Mouse (Mus musculus) stomach, embryonic 15.5 days (tissue): ENCODE measurements around the gene C1ra. TPM values are rescaled to one million over a fixed set of nuclear protein-coding genes. Genes with fewer than 3 reads are reported as not detected.
A peak's percentile ranks its signal among the peaks of the same experiment; 100 is the strongest.
"Not testable (repeated sequence)": the region's sequence is repeated elsewhere in the genome, so short reads cannot be mapped to it uniquely, and the experiment has no call there.

ENCODE experiments used
- ATAC-seq: fragments of 200-750 bp; cut with Nextera tagmentation; 2 replicates; pipeline ENCODE4 v1.8.0; 2017; ENCODE audit warnings: low read depth, moderate number of reproducible peaks, moderate TSS enrichment; ENCODE audit not compliant: insufficient read depth, low FRiP score
- H3K27ac ChIP-seq: fragments of 300-500 bp; sonication (generic); 2 replicates; pipeline ENCODE4 v1.5.1; 2015; ENCODE audit warnings: mild to moderate bottlenecking, inconsistent platforms
- H3K27me3 ChIP-seq: fragments of 300-500 bp; sonication (generic); replicated peaks from 2 replicates; pipeline ENCODE4 v1.6.1; 2015; ENCODE audit warnings: inconsistent platforms
- H3K36me3 ChIP-seq: fragments of 300-500 bp; sonication (generic); 2 replicates; pipeline ENCODE4 v1.6.1; 2015; ENCODE audit warnings: inconsistent platforms
- H3K4me1 ChIP-seq: fragments of 300-500 bp; sonication (generic); 2 replicates; pipeline ENCODE4 v1.6.1; 2015; ENCODE audit warnings: inconsistent platforms
- H3K4me2 ChIP-seq: fragments of 300-500 bp; sonication (generic); 2 replicates; pipeline ENCODE4 v1.6.1; 2015; ENCODE audit warnings: mild to moderate bottlenecking, inconsistent platforms
- H3K4me3 ChIP-seq: fragments of 300-500 bp; sonication (generic); replicated peaks from 2 replicates; pipeline ENCODE4 v1.5.1; 2015; ENCODE audit warnings: inconsistent platforms
- H3K9ac ChIP-seq: fragments of 300-500 bp; sonication (generic); 2 replicates; pipeline ENCODE4 v1.6.1; 2015; ENCODE audit warnings: inconsistent platforms
- H3K9me3 ChIP-seq: fragments of 300-500 bp; sonication (generic); 2 replicates; pipeline ENCODE4 v1.6.1; 2016; ENCODE audit warnings: inconsistent platforms
- WGBS: fragments of 180-500 bp; shearing (Covaris S2); methylation state at CpG from one replicate; pipeline ENCODE4 v1.1.7; 2015; 5-methylcytosine and 5-hydroxymethylcytosine counted together
- polyA plus RNA-seq: library from polyadenylated mRNA; unstranded; fragments of >200 nt; fragmentation: Nextera tagmentation; extraction: Ambion mirVana; gene quantifications from 2 replicates; pipeline ENCODE4 v1.2.1, GENCODE M21; 2015

Gene C1ra
- polyA plus RNA-seq, 1 experiment from 2014 or later = 6.6 TPM

- Histone ChIP-seq H3K4me2 (no peak overlapping the region), H3K4me3 (no peak overlapping the region), H3K27ac (no peak overlapping the region), H3K9me3 (no peaks in the 10 kb centered on the region), H3K27me3 (no peaks in the 10 kb centered on the region), H3K36me3 (no peaks in the 10 kb centered on the region), H3K4me1 (no peaks in the 10 kb centered on the region), H3K9ac (no peak overlapping the region)
- 78% methylated on average over 6 of the region's 6 CpGs for WGBS
- ATAC-seq = no peak
These were observed 20.8 kb upstream of the C1ra start for GRCm38 (mm10) chr6:124491427-124491826.

GRCm38 (mm10) chr6:124492842-124493561 lies 19.2 kb upstream of the C1ra start, which contains the start of gene C1rl:
TSS of gene C1rl (plus strand) at chr6:124493113.
- 36% methylated on average over 2 of the region's 4 CpGs for WGBS
- Histone ChIP-seq H3K9me3 (no peaks in the 10 kb centered on the region), H3K4me1 (no peaks in the 10 kb centered on the region), H3K27ac (peak within 1 kb of the TSS; percentile 23; the same call in 1 of the 2 replicates), H3K4me2 (no peak within 1 kb of the TSS), H3K9ac (no peak within 1 kb of the TSS), H3K27me3 (no peaks in the 10 kb centered on the region), H3K36me3 (no peaks in the 10 kb centered on the region), H3K4me3 (no peak within 1 kb of the TSS)
- ATAC-seq = peak; percentile 92

- no peaks in the 10 kb centered on the region for H3K9me3 ChIP-seq
- H3K4me2 ChIP-seq = no peak overlapping the region
- H3K4me3 ChIP-seq = no peak overlapping the region
- H3K27me3 ChIP-seq = no peaks in the 10 kb centered on the region
- H3K27ac ChIP-seq = peak overlapping the region; percentile 23; the same call in 1 of the 2 replicates
- H3K36me3 ChIP-seq = no peaks in the 10 kb centered on the region
- 69% methylated on average over 5 of the region's 5 CpGs for WGBS
- no peaks in the 10 kb centered on the region for H3K4me1 ChIP-seq
- no peak overlapping the region for H3K9ac ChIP-seq
- no peak; the same call in 1 of the 2 replicates for ATAC-seq
These were observed 18.3 kb upstream of the C1ra start for GRCm38 (mm10) chr6:124493886-124494285.

GRCm38 (mm10) chr6:124496054-124496453 lies 16.2 kb upstream of the C1ra start:
- H3K9ac ChIP-seq = no peak overlapping the region
- H3K9me3 ChIP-seq = no peaks in the 10 kb centered on the region
- H3K4me3 ChIP-seq = no peak overlapping the region
- no peak overlapping the region for H3K27ac ChIP-seq
- H3K36me3 ChIP-seq = no peaks in the 10 kb centered on the region
- no peak overlapping the region for H3K4me2 ChIP-seq
- H3K27me3 ChIP-seq = no peaks in the 10 kb centered on the region
- 88% methylated on average over 5 of the region's 5 CpGs for whole genome bisulfite sequencing
- no peaks in the 10 kb centered on the region for H3K4me1 ChIP-seq
- no peak for ATAC-seq

- Histone ChIP-seq H3K4me1 (no peaks in the 10 kb centered on the region), H3K27me3 (no peaks in the 10 kb centered on the region), H3K4me2 (no peak overlapping the region), H3K4me3 (no peak overlapping the region), H3K27ac (no peak overlapping the region), H3K36me3 (no peaks in the 10 kb centered on the region), H3K9ac (no peak overlapping the region), H3K9me3 (no peaks in the 10 kb centered on the region)
- no peak for ATAC-seq
- WGBS = 43% methylated on average over 10 of the region's 10 CpGs
These were observed 12.2 kb upstream of the C1ra start for GRCm38 (mm10) chr6:124499914-124500566.

GRCm38 (mm10) chr6:124501473-124501872 lies 10.7 kb upstream of the C1ra start:
- WGBS = 73% methylated on average over 4 of the region's 4 CpGs
- Histone ChIP-seq H3K9me3 (no peaks in the 10 kb centered on the region), H3K27ac (no peak overlapping the region), H3K9ac (no peak overlapping the region), H3K27me3 (no peaks in the 10 kb centered on the region), H3K4me1 (no peaks in the 10 kb centered on the region), H3K4me2 (no peak overlapping the region), H3K36me3 (no peaks in the 10 kb centered on the region), H3K4me3 (no peak overlapping the region)
- no peak for ATAC-seq

- ATAC-seq = no peak
- H3K27ac ChIP-seq = no peak overlapping the region
- no peak overlapping the region for H3K9ac ChIP-seq
- no peak overlapping the region for H3K4me3 ChIP-seq
- no peaks in the 10 kb centered on the region for H3K4me1 ChIP-seq
- H3K27me3 ChIP-seq = no peaks in the 10 kb centered on the region
- WGBS = 85% methylated on average over 5 of the region's 5 CpGs
- no peaks in the 10 kb centered on the region for H3K36me3 ChIP-seq
- H3K9me3 ChIP-seq = no peaks in the 10 kb centered on the region
- no peak overlapping the region for H3K4me2 ChIP-seq
These were observed 10.2 kb upstream of the C1ra start for GRCm38 (mm10) chr6:124502021-124502420.

- H3K27ac ChIP-seq = no peak overlapping the region
- H3K4me1 ChIP-seq = no peaks in the 10 kb centered on the region
- H3K27me3 ChIP-seq = no peaks in the 10 kb centered on the region
- no peak overlapping the region for H3K9ac ChIP-seq
- H3K9me3 ChIP-seq = no peaks in the 10 kb centered on the region
- H3K4me2 ChIP-seq = no peak overlapping the region
- no peaks in the 10 kb centered on the region for H3K36me3 ChIP-seq
- no peak overlapping the region for H3K4me3 ChIP-seq
- 75% methylated on average over 4 of the region's 4 CpGs for whole genome bisulfite sequencing
- ATAC-seq = no peak
These were observed 7.2 kb upstream of the C1ra start for GRCm38 (mm10) chr6:124505028-124505427.

- Histone ChIP-seq H3K27me3 (no peaks in the 10 kb centered on the region), H3K36me3 (no peaks in the 10 kb centered on the region), H3K4me2 (no peak overlapping the region), H3K4me3 (no peak overlapping the region), H3K9me3 (no peaks in the 10 kb centered on the region), H3K4me1 (no peaks in the 10 kb centered on the region), H3K9ac (no peak overlapping the region), H3K27ac (no peak overlapping the region)
- 77% methylated on average over 6 of the region's 6 CpGs for WGBS
- ATAC-seq = no peak
These were observed 5.2 kb upstream of the C1ra start for GRCm38 (mm10) chr6:124506991-124507390.

GRCm38 (mm10) chr6:124508292-124508691 lies 3.9 kb upstream of the C1ra start:
- Histone ChIP-seq H3K4me1 (no peaks in the 10 kb centered on the region), H3K9ac (no peak overlapping the region), H3K9me3 (no peaks in the 10 kb centered on the region), H3K36me3 (no peaks in the 10 kb centered on the region), H3K27ac (no peak overlapping the region), H3K27me3 (no peaks in the 10 kb centered on the region), H3K4me2 (no peak overlapping the region), H3K4me3 (no peak overlapping the region)
- no peak for ATAC-seq
- 76% methylated on average over 10 of the region's 10 CpGs for WGBS

- 86% methylated on average over 5 of the region's 5 CpGs for WGBS
- H3K4me3 ChIP-seq, H3K9me3 ChIP-seq, ATAC-seq, H3K36me3 ChIP-seq, H3K9ac ChIP-seq, H3K27me3 ChIP-seq, H3K4me1 ChIP-seq, H3K4me2 ChIP-seq, H3K27ac ChIP-seq: not testable (repeated sequence)
These were observed 3.0 kb upstream of the C1ra start for GRCm38 (mm10) chr6:124509192-124509591.

- Histone ChIP-seq H3K27ac (no peak overlapping the region), H3K36me3 (no peaks in the 10 kb centered on the region), H3K9me3 (no peaks in the 10 kb centered on the region), H3K27me3 (no peaks in the 10 kb centered on the region), H3K4me2 (no peak overlapping the region), H3K9ac (no peak overlapping the region), H3K4me1 (no peaks in the 10 kb centered on the region), H3K4me3 (no peak overlapping the region)
- WGBS = 61% methylated on average over 6 of the region's 6 CpGs
- ATAC-seq = no peak
These were observed 269 bp upstream of the C1ra start for GRCm38 (mm10) chr6:124511936-124512335.
